Mouse (Mus musculus): ENCODE measurements at regions not wholly inside any gene's neighbourhood (a gene's known extent, or its start where the extent isn't known, plus 50 kb on each side); places are given as distances from the start of the nearest gene placed in this dataset.

DNA sequence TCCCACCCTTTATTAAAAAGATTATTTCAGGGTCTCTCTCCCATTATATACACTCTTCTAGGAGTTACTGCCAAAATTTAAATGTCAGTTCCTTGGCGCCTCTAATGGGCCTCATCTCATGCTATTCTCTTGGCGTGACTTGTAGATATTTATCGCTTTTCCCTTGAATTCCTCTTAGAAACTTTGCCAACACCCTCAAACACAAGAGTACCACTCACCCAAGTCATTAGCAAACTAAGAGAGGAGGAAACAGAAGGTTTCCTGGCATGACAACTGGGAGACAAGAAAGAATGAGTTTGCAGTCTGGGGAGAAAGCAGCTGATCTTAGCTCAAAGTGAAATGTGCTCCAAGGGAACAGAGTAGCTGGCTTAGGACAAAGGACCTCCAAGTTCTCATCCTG lies 236.8 kb downstream of the Ipo11 start:
- Histone ChIP-seq H3K9ac (ENCODE audit: low read length) (no peak overlapping the region), H3K4me3 (ENCODE audit: low read depth, low read length) (no peak overlapping the region), H3K27ac (ENCODE audit: low read depth, low read length) (no peak overlapping the region), H3K4me2 (ENCODE audit: low read depth) (no peak overlapping the region), H3K9me3 (ENCODE audit: control insufficient read depth, low read length) (no peaks in the 10 kb centered on the region), H3K36me3 (ENCODE audit: control insufficient read depth, insufficient read depth, low read length) (no peaks in the 10 kb centered on the region), H3K4me1 (ENCODE audit: control insufficient read depth, insufficient read depth, low read length) (no peaks in the 10 kb centered on the region), H3K27me3 (ENCODE audit: control insufficient read depth, insufficient read depth, low read length) (no peaks in the 10 kb centered on the region)
- ATAC-seq (ENCODE audit: insufficient read depth, low FRiP score, low TSS enrichment) = no peak
- no peak for DNase-seq (ENCODE audit: low spot score)
- 90% methylated on average over 3 of the region's 3 CpGs for WGBS

DNA sequence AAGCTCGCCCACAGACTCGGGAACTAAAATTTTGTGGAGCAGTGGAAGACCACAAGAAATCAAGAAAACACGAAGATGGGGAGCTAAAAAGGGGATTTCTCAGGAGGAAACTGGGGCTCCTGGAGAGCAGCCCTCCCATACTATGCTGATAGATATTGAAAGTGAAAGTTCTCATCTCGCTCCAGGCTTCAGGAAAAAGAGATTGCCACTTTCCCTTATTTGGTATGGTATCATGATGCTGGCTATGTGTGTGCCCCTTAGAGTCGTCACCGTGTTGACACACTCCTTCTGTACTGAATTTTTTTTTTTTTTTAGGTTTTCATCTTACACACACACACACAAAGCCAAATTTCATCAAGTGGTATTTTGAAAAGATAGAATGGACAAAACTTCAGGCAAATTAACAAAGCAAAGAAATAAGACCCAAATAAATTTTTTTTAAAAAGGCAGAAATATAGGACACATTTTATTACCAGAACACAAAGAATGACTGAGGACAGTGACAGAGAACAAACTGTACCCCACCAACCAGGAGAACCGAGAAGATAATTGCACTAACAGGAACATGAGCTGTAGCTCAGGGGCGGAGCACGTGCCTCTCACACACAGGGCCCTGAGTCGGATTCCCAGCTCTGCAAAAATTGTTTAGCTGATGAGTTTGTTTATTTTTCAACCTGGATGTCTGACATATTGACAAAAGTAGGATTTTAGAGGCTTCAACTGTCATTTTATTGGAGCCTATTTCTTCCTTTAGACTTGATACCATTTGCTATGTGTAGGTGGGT lies 244.8 kb downstream of the Ipo11 start:
- Histone ChIP-seq H3K36me3 (ENCODE audit: control insufficient read depth, insufficient read depth, low read length) (no peaks in the 10 kb centered on the region), H3K4me3 (ENCODE audit: low read depth, low read length) (no peak overlapping the region), H3K4me2 (ENCODE audit: low read depth) (no peak overlapping the region), H3K9ac (ENCODE audit: low read length) (no peak overlapping the region), H3K4me1 (ENCODE audit: control insufficient read depth, insufficient read depth, low read length) (no peaks in the 10 kb centered on the region), H3K27ac (ENCODE audit: low read depth, low read length) (no peak overlapping the region), H3K9me3 (ENCODE audit: control insufficient read depth, low read length) (no peaks in the 10 kb centered on the region), H3K27me3 (ENCODE audit: control insufficient read depth, insufficient read depth, low read length) (no peaks in the 10 kb centered on the region)
- WGBS = 81% methylated on average over 10 of the region's 10 CpGs
- DNase-seq (ENCODE audit: low spot score) = no peak
- no peak for ATAC-seq (ENCODE audit: insufficient read depth, low FRiP score, low TSS enrichment)

DNA sequence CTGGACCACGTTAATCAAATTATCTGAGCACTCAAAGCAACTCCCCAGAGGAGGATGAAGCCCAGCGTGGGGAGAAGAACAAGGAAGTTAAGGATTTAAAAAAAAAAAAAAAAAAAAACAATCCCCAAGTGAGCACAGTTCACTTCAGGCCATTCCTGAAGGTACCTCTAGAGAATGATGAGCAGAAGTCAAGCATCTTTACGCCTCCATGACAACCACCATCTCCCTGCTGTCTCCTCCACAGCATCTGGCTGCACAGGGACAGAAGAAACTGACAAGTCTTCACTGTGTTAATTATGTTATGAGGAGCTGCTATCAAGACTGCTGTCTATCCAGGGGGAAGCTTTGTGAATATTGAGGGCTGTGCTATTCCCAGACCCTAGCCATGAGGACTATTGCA lies 246.6 kb downstream of the Ipo11 start:
- ATAC-seq (ENCODE audit: insufficient read depth, low FRiP score, low TSS enrichment) (no peak), DNase-seq (ENCODE audit: low spot score) (no peak)
- no peak overlapping the region for H3K4me3 ChIP-seq (ENCODE audit: low read depth, low read length)
- H3K27ac ChIP-seq (ENCODE audit: low read depth, low read length) = no peak overlapping the region
- no peaks in the 10 kb centered on the region for H3K9me3 ChIP-seq (ENCODE audit: control insufficient read depth, low read length)
- H3K9ac ChIP-seq (ENCODE audit: low read length) = no peak overlapping the region
- H3K36me3 ChIP-seq (ENCODE audit: control insufficient read depth, insufficient read depth, low read length) = no peaks in the 10 kb centered on the region
- H3K27me3 ChIP-seq (ENCODE audit: control insufficient read depth, insufficient read depth, low read length) = no peaks in the 10 kb centered on the region
- 75% methylated on average over 3 of the region's 3 CpGs for WGBS
- H3K4me1 ChIP-seq (ENCODE audit: control insufficient read depth, insufficient read depth, low read length) = no peaks in the 10 kb centered on the region
- no peak overlapping the region for H3K4me2 ChIP-seq (ENCODE audit: low read depth)

DNA sequence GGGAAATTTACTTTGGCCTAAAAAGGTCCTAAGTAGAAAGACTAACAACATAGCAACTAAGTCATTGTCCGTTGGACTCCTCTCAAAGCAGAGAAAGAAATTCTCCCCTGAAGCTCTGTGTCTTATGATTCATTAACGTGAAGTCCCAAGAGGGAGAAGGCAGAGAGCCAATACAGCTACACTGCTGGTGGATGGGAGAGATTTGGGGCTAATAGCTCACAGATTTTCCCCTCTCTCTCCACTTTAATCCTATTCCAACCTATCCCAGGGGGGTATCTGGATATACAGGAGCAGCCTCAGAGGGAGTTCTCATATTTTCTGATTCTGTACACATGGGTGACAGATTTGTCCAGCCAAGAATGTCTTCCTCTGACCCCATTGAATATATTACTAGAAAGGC lies 247.1 kb downstream of the Ipo11 start:
- no peak for ATAC-seq (ENCODE audit: insufficient read depth, low FRiP score, low TSS enrichment)
- H3K36me3 ChIP-seq (ENCODE audit: control insufficient read depth, insufficient read depth, low read length) = no peaks in the 10 kb centered on the region
- 83% methylated on average over 2 of the region's 2 CpGs for WGBS
- H3K27ac ChIP-seq (ENCODE audit: low read depth, low read length) = no peak overlapping the region
- H3K4me2 ChIP-seq (ENCODE audit: low read depth) = no peak overlapping the region
- H3K4me3 ChIP-seq (ENCODE audit: low read depth, low read length) = no peak overlapping the region
- no peaks in the 10 kb centered on the region for H3K27me3 ChIP-seq (ENCODE audit: control insufficient read depth, insufficient read depth, low read length)
- no peaks in the 10 kb centered on the region for H3K4me1 ChIP-seq (ENCODE audit: control insufficient read depth, insufficient read depth, low read length)
- no peaks in the 10 kb centered on the region for H3K9me3 ChIP-seq (ENCODE audit: control insufficient read depth, low read length)
- no peak for DNase-seq (ENCODE audit: low spot score)
- no peak overlapping the region for H3K9ac ChIP-seq (ENCODE audit: low read length)

DNA sequence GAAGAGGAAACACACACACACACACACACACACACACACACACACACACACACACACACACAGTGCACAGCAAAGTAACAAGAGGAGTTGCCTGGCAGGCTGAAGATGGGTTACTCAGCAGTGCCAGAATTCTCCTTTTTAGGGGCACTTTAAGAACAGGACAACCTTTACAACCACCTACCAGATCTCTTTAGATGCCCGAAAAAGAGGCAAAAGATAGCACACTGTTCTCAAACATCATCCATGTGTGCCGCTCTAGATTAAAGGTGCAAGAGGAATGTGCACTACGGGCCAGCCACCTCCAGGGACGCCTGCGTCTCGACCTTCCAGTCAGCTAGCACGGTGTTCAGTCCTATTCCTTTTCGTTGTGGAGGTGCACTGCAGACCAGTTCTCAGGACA lies 247.7 kb downstream of the Ipo11 start:
- Histone ChIP-seq H3K27ac (ENCODE audit: low read depth, low read length) (no peak overlapping the region), H3K4me2 (ENCODE audit: low read depth) (no peak overlapping the region), H3K4me3 (ENCODE audit: low read depth, low read length) (no peak overlapping the region), H3K27me3 (ENCODE audit: control insufficient read depth, insufficient read depth, low read length) (no peaks in the 10 kb centered on the region), H3K9me3 (ENCODE audit: control insufficient read depth, low read length) (no peaks in the 10 kb centered on the region), H3K4me1 (ENCODE audit: control insufficient read depth, insufficient read depth, low read length) (no peaks in the 10 kb centered on the region), H3K36me3 (ENCODE audit: control insufficient read depth, insufficient read depth, low read length) (no peaks in the 10 kb centered on the region), H3K9ac (ENCODE audit: low read length) (no peak overlapping the region)
- DNase-seq (ENCODE audit: low spot score) = no peak
- no peak for ATAC-seq (ENCODE audit: insufficient read depth, low FRiP score, low TSS enrichment)
- 86% methylated on average over 8 of the region's 8 CpGs for WGBS

DNA sequence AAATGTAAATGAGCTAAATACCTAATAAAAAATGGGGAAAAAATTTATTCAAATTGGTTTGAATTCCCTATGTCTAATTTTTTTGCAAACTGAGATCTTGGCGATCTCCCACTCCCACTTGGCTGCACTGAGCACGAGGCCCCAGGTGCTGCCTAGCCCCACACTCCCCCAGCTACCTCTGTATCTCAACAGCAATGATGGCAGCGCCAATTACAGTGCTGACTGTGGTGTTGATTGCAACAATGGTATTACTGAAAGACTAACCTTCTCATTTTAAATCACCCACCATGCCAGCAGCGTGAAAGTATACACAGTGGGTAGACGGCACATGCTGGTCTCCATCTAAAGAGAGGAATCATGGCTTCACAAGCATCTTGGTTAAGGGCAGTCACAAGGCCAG lies 267.1 kb downstream of the Ipo11 start:
- Histone ChIP-seq H3K4me3 (ENCODE audit: low read depth, low read length) (no peak overlapping the region), H3K9me3 (ENCODE audit: control insufficient read depth, low read length) (no peaks in the 10 kb centered on the region), H3K27ac (ENCODE audit: low read depth, low read length) (no peak overlapping the region), H3K4me1 (ENCODE audit: control insufficient read depth, insufficient read depth, low read length) (no peaks in the 10 kb centered on the region), H3K27me3 (ENCODE audit: control insufficient read depth, insufficient read depth, low read length) (no peaks in the 10 kb centered on the region), H3K9ac (ENCODE audit: low read length) (no peak overlapping the region), H3K36me3 (ENCODE audit: control insufficient read depth, insufficient read depth, low read length) (no peaks in the 10 kb centered on the region), H3K4me2 (ENCODE audit: low read depth) (no peak overlapping the region)
- DNase-seq (ENCODE audit: low spot score) = no peak
- WGBS = 86% methylated on average over 5 of the region's 5 CpGs
- ATAC-seq (ENCODE audit: insufficient read depth, low FRiP score, low TSS enrichment) = no peak

DNA sequence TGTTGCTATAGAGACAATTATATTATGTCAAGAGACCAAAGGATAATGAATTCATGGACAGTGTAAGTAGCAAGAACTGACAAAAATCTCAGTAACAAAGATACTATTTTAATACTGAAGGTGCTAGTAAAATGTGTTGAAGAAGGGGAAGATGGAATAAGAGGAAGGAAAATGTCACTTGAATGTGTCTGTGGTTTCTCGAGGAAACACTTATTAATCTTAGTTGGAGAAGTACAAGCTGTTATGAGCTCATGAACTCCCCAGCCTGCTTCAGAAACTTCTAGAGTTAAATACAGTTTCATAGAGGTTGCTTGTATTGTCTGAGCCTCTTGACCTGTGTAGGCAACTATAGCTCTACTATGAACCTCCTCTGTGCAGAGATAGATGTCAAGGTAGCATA lies 274.6 kb downstream of the Ipo11 start:
- Histone ChIP-seq H3K9me3 (ENCODE audit: control insufficient read depth, low read length) (no peaks in the 10 kb centered on the region), H3K9ac (ENCODE audit: low read length) (no peak overlapping the region), H3K4me2 (ENCODE audit: low read depth) (no peak overlapping the region), H3K27me3 (ENCODE audit: control insufficient read depth, insufficient read depth, low read length) (no peaks in the 10 kb centered on the region), H3K36me3 (ENCODE audit: control insufficient read depth, insufficient read depth, low read length) (no peaks in the 10 kb centered on the region), H3K4me3 (ENCODE audit: low read depth, low read length) (no peak overlapping the region), H3K4me1 (ENCODE audit: control insufficient read depth, insufficient read depth, low read length) (no peaks in the 10 kb centered on the region), H3K27ac (ENCODE audit: low read depth, low read length) (no peak overlapping the region)
- WGBS = 84% methylated on average over 1 of the region's 1 CpGs
- DNase-seq (ENCODE audit: low spot score) (no peak), ATAC-seq (ENCODE audit: insufficient read depth, low FRiP score, low TSS enrichment) (no peak)

DNA sequence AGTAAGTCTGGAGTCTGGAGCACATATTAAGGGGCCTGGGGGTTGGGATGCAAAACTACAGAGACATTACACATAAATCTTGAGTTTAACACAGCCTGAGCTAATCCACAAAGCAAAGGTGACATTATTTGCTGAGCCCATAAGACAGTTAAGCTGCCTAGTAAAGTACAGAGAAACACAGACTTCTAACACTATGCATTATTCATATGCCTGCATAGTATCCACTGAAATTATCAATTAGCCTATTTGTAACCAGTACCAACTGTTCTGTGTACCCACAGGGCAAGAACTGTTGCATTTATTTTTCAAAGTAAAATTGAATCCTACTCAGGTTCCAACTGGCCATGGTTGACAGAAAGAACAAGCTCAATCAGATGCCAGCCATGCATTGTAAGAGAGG lies 287.4 kb downstream of the Ipo11 start:
- Histone ChIP-seq H3K27ac (ENCODE audit: low read depth, low read length) (no peak overlapping the region), H3K4me1 (ENCODE audit: control insufficient read depth, insufficient read depth, low read length) (no peaks in the 10 kb centered on the region), H3K4me3 (ENCODE audit: low read depth, low read length) (no peak overlapping the region), H3K36me3 (ENCODE audit: control insufficient read depth, insufficient read depth, low read length) (no peaks in the 10 kb centered on the region), H3K9me3 (ENCODE audit: control insufficient read depth, low read length) (no peaks in the 10 kb centered on the region), H3K27me3 (ENCODE audit: control insufficient read depth, insufficient read depth, low read length) (no peaks in the 10 kb centered on the region), H3K4me2 (ENCODE audit: low read depth) (no peak overlapping the region), H3K9ac (ENCODE audit: low read length) (no peak overlapping the region)
- ATAC-seq (ENCODE audit: insufficient read depth, low FRiP score, low TSS enrichment) (no peak), DNase-seq (ENCODE audit: low spot score) (no peak)

DNA sequence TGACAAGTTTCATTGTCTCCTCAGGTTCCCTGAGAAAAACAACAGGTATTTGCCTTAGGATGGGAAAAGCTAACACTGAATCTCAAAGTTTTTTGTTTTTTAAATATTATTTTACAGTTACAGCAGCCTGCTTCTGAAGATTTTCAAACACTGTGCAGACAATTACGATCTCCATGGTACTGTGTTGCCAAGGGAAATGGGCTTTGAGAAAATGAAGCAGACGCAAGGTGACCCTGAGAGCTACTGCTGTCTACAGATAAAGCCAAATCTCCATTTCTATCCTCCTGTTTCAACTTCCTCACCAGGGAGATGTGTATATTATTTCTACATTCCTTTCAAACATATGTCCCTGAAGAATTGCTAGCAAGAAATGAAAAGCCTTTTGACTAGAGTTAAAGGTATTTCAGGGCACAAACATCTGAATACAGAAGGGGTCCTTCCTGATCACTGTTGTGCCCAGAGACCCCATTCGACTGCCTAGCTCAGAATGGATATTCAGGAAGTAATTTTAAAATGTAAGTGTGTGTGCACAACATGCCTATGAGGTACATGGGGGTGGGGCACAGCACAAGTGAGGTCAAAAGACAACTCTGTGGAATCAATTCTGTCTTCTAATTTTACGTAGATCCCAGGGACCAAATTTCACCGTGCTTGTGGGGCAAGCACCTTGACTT lies 293.3 kb downstream of the Ipo11 start:
- no peaks in the 10 kb centered on the region for H3K9me3 ChIP-seq (ENCODE audit: control insufficient read depth, low read length)
- no peaks in the 10 kb centered on the region for H3K27me3 ChIP-seq (ENCODE audit: control insufficient read depth, insufficient read depth, low read length)
- ATAC-seq (ENCODE audit: insufficient read depth, low FRiP score, low TSS enrichment) (no peak; the same call in 1 of the 2 replicates), DNase-seq (ENCODE audit: low spot score) (no peak)
- no peak overlapping the region for H3K4me2 ChIP-seq (ENCODE audit: low read depth)
- 85% methylated on average over 5 of the region's 5 CpGs for WGBS
- no peak overlapping the region for H3K4me3 ChIP-seq (ENCODE audit: low read depth, low read length)
- no peaks in the 10 kb centered on the region for H3K36me3 ChIP-seq (ENCODE audit: control insufficient read depth, insufficient read depth, low read length)
- H3K27ac ChIP-seq (ENCODE audit: low read depth, low read length) = no peak overlapping the region
- H3K9ac ChIP-seq (ENCODE audit: low read length) = no peak overlapping the region
- H3K4me1 ChIP-seq (ENCODE audit: control insufficient read depth, insufficient read depth, low read length) = no peaks in the 10 kb centered on the region
